Mouse (Mus musculus): ENCODE data around the gene Ccdc57. TPM values are rescaled to one million over a fixed set of nuclear protein-coding genes. Genes with fewer than 3 reads are reported as not detected.

Ccdc57 gene
- polyA plus RNA-seq, 1 experiment from 2014 or later = 5.1 TPM

- no peak overlapping the region for H3K27ac ChIP-seq (replicated peaks; ENCODE audit: low read depth, low read length)
- 82% methylated on average over 4 of the region's 4 CpGs for WGBS
- no peak for ATAC-seq (ENCODE audit: insufficient number of reproducible peaks, low FRiP score, low TSS enrichment, low read depth)
- no peaks in the 10 kb centered on the region for H3K4me1 ChIP-seq (ENCODE audit: control insufficient read depth, insufficient read depth, low read length)
- H3K9me3 ChIP-seq (ENCODE audit: control insufficient read depth, low read length) = no peaks in the 10 kb centered on the region
- no peak overlapping the region for H3K9ac ChIP-seq (ENCODE audit: low read length)
- peaks cover 60% of the 10 kb centered on the region for H3K36me3 ChIP-seq (ENCODE audit: control insufficient read depth, insufficient read depth, low read length)
- H3K27me3 ChIP-seq (ENCODE audit: control insufficient read depth, insufficient read depth, low read length) = no peaks in the 10 kb centered on the region
- no peak overlapping the region for H3K4me3 ChIP-seq (ENCODE audit: low read depth, low read length)
- H3K4me2 ChIP-seq (ENCODE audit: low read depth, severe bottlenecking) = no peak overlapping the region
- DNase-seq (ENCODE audit: low spot score) = no peak
These were observed 32.9 kb upstream of the Ccdc57 start for GRCm38 (mm10) chr11:120965587-120965986.

- ATAC-seq (ENCODE audit: insufficient number of reproducible peaks, low FRiP score, low TSS enrichment, low read depth) (no peak), DNase-seq (ENCODE audit: low spot score) (no peak)
- no peaks in the 10 kb centered on the region for H3K9me3 ChIP-seq (ENCODE audit: control insufficient read depth, low read length)
- no peaks in the 10 kb centered on the region for H3K4me1 ChIP-seq (ENCODE audit: control insufficient read depth, insufficient read depth, low read length)
- 87% methylated on average over 10 of the region's 10 CpGs for WGBS
- H3K27ac ChIP-seq (replicated peaks; ENCODE audit: low read depth, low read length) = no peak overlapping the region
- no peaks in the 10 kb centered on the region for H3K27me3 ChIP-seq (ENCODE audit: control insufficient read depth, insufficient read depth, low read length)
- no peak overlapping the region for H3K9ac ChIP-seq (ENCODE audit: low read length)
- H3K4me3 ChIP-seq (ENCODE audit: low read depth, low read length) = no peak overlapping the region
- no peak overlapping the region for H3K4me2 ChIP-seq (ENCODE audit: low read depth, severe bottlenecking)
- peaks cover 56% of the 10 kb centered on the region for H3K36me3 ChIP-seq (ENCODE audit: control insufficient read depth, insufficient read depth, low read length)
These were observed 31.8 kb upstream of the Ccdc57 start for GRCm38 (mm10) chr11:120964195-120965157.

- Histone ChIP-seq H3K27me3 (ENCODE audit: control insufficient read depth, insufficient read depth, low read length) (no peaks in the 10 kb centered on the region), H3K4me1 (ENCODE audit: control insufficient read depth, insufficient read depth, low read length) (no peaks in the 10 kb centered on the region), H3K4me3 (ENCODE audit: low read depth, low read length) (no peak overlapping the region), H3K27ac (replicated peaks; ENCODE audit: low read depth, low read length) (no peak overlapping the region), H3K4me2 (ENCODE audit: low read depth, severe bottlenecking) (no peak overlapping the region), H3K36me3 (ENCODE audit: control insufficient read depth, insufficient read depth, low read length) (peaks cover 47% of the 10 kb centered on the region), H3K9ac (ENCODE audit: low read length) (no peak overlapping the region), H3K9me3 (ENCODE audit: control insufficient read depth, low read length) (no peaks in the 10 kb centered on the region)
- WGBS = 93% methylated on average over 7 of the region's 7 CpGs
- ATAC-seq (ENCODE audit: insufficient number of reproducible peaks, low FRiP score, low TSS enrichment, low read depth) = no peak
- DNase-seq (ENCODE audit: low spot score) = no peak
These were observed 30.2 kb upstream of the Ccdc57 start for GRCm38 (mm10) chr11:120962909-120963308.

- DNase-seq (ENCODE audit: low spot score) = no peak
- H3K9ac ChIP-seq (ENCODE audit: low read length) = no peak overlapping the region
- no peaks in the 10 kb centered on the region for H3K4me1 ChIP-seq (ENCODE audit: control insufficient read depth, insufficient read depth, low read length)
- ATAC-seq (ENCODE audit: insufficient number of reproducible peaks, low FRiP score, low TSS enrichment, low read depth) = peak; percentile 31; the same call in 1 of the 2 replicates
- no peak overlapping the region for H3K4me3 ChIP-seq (ENCODE audit: low read depth, low read length)
- no peak overlapping the region for H3K4me2 ChIP-seq (ENCODE audit: low read depth, severe bottlenecking)
- peaks cover 42% of the 10 kb centered on the region for H3K36me3 ChIP-seq (ENCODE audit: control insufficient read depth, insufficient read depth, low read length)
- 92% methylated on average over 13 of the region's 13 CpGs for WGBS
- H3K27ac ChIP-seq (replicated peaks; ENCODE audit: low read depth, low read length) = no peak overlapping the region
- H3K27me3 ChIP-seq (ENCODE audit: control insufficient read depth, insufficient read depth, low read length) = no peaks in the 10 kb centered on the region
- H3K9me3 ChIP-seq (ENCODE audit: control insufficient read depth, low read length) = no peaks in the 10 kb centered on the region
These were observed 29.5 kb upstream of the Ccdc57 start for GRCm38 (mm10) chr11:120962050-120962771.

- Histone ChIP-seq H3K27me3 (ENCODE audit: control insufficient read depth, insufficient read depth, low read length) (no peaks in the 10 kb centered on the region), H3K9me3 (ENCODE audit: control insufficient read depth, low read length) (no peaks in the 10 kb centered on the region), H3K27ac (replicated peaks; ENCODE audit: low read depth, low read length) (no peak overlapping the region), H3K4me3 (ENCODE audit: low read depth, low read length) (no peak overlapping the region), H3K4me1 (ENCODE audit: control insufficient read depth, insufficient read depth, low read length) (no peaks in the 10 kb centered on the region), H3K36me3 (ENCODE audit: control insufficient read depth, insufficient read depth, low read length) (peaks cover 44% of the 10 kb centered on the region), H3K4me2 (ENCODE audit: low read depth, severe bottlenecking) (no peak overlapping the region), H3K9ac (ENCODE audit: low read length) (no peak overlapping the region)
- 91% methylated on average over 7 of the region's 7 CpGs for WGBS
- DNase-seq (ENCODE audit: low spot score) (no peak), ATAC-seq (ENCODE audit: insufficient number of reproducible peaks, low FRiP score, low TSS enrichment, low read depth) (no peak)
These were observed 28.9 kb upstream of the Ccdc57 start for GRCm38 (mm10) chr11:120961594-120961993.

- ATAC-seq (ENCODE audit: insufficient number of reproducible peaks, low FRiP score, low TSS enrichment, low read depth) = no peak
- DNase-seq (ENCODE audit: low spot score) = no peak
- Histone ChIP-seq H3K4me2 (ENCODE audit: low read depth, severe bottlenecking) (no peak overlapping the region), H3K9me3 (ENCODE audit: control insufficient read depth, low read length) (no peaks in the 10 kb centered on the region), H3K9ac (ENCODE audit: low read length) (no peak overlapping the region), H3K27ac (replicated peaks; ENCODE audit: low read depth, low read length) (no peak overlapping the region), H3K36me3 (ENCODE audit: control insufficient read depth, insufficient read depth, low read length) (peaks cover 41% of the 10 kb centered on the region), H3K27me3 (ENCODE audit: control insufficient read depth, insufficient read depth, low read length) (no peaks in the 10 kb centered on the region), H3K4me1 (ENCODE audit: control insufficient read depth, insufficient read depth, low read length) (no peaks in the 10 kb centered on the region), H3K4me3 (ENCODE audit: low read depth, low read length) (no peak overlapping the region)
- 76% methylated on average over 1 of the region's 1 CpGs for WGBS
These were observed 27.6 kb upstream of the Ccdc57 start for GRCm38 (mm10) chr11:120960248-120960647.

GRCm38 (mm10) chr11:120959564-120959963 is 26.9 kb upstream of the Ccdc57 start:
- 84% methylated on average over 3 of the region's 3 CpGs for WGBS
- Histone ChIP-seq H3K4me3 (ENCODE audit: low read depth, low read length) (no peak overlapping the region), H3K4me2 (ENCODE audit: low read depth, severe bottlenecking) (no peak overlapping the region), H3K36me3 (ENCODE audit: control insufficient read depth, insufficient read depth, low read length) (peaks cover 37% of the 10 kb centered on the region), H3K27ac (replicated peaks; ENCODE audit: low read depth, low read length) (no peak overlapping the region), H3K27me3 (ENCODE audit: control insufficient read depth, insufficient read depth, low read length) (no peaks in the 10 kb centered on the region), H3K9me3 (ENCODE audit: control insufficient read depth, low read length) (no peaks in the 10 kb centered on the region), H3K9ac (ENCODE audit: low read length) (no peak overlapping the region), H3K4me1 (ENCODE audit: control insufficient read depth, insufficient read depth, low read length) (no peaks in the 10 kb centered on the region)
- no peak for ATAC-seq (ENCODE audit: insufficient number of reproducible peaks, low FRiP score, low TSS enrichment, low read depth)
- DNase-seq (ENCODE audit: low spot score) = no peak

- H3K9ac ChIP-seq (ENCODE audit: low read length) = no peak overlapping the region
- H3K4me3 ChIP-seq (ENCODE audit: low read depth, low read length) = no peak overlapping the region
- no peak overlapping the region for H3K27ac ChIP-seq (replicated peaks; ENCODE audit: low read depth, low read length)
- H3K4me1 ChIP-seq (ENCODE audit: control insufficient read depth, insufficient read depth, low read length) = no peaks in the 10 kb centered on the region
- no peak for DNase-seq (ENCODE audit: low spot score)
- peaks cover 35% of the 10 kb centered on the region for H3K36me3 ChIP-seq (ENCODE audit: control insufficient read depth, insufficient read depth, low read length)
- H3K4me2 ChIP-seq (ENCODE audit: low read depth, severe bottlenecking) = no peak overlapping the region
- H3K9me3 ChIP-seq (ENCODE audit: control insufficient read depth, low read length) = no peaks in the 10 kb centered on the region
- WGBS = 90% methylated on average over 18 of the region's 18 CpGs
- ATAC-seq (ENCODE audit: insufficient number of reproducible peaks, low FRiP score, low TSS enrichment, low read depth) = no peak
- no peaks in the 10 kb centered on the region for H3K27me3 ChIP-seq (ENCODE audit: control insufficient read depth, insufficient read depth, low read length)
These were observed 26.4 kb upstream of the Ccdc57 start for GRCm38 (mm10) chr11:120959066-120959465.

All from limb, embryonic 11.5 days (tissue).